30 mouse cellular contexts compared by ENCODE assay signal in the genomic region with DNA sequence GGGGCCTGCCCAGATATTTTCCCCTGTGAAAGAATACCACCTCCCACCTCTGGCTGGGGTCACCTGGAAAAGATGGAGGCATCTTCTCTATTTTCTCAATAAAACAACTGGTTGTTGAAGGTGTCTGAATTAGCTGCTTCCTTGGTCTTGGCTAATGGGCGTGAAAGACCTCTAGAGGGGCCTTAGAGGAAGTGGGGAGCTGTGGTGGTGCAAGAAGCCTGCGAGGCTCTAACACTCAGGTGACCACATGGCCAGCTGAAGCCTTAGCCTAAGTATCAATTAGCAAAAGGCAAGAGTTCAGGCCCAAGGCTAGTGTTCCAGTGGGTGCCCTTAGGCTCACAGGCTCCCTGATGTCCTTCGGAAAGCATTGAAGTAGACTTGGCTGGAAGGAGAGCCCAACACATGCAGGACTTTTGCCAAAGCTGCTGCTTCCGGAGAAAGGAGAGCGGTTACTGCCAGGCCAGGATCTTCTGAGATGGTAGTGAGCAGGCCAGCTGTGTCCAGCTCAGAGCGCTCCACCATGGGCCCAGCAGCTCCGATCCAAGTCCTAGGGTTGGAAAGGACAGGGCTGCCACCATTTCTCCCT. TPM values are rescaled to one million over a fixed set of nuclear protein-coding genes. Genes with fewer than 3 reads are reported as not detected.
A peak's percentile ranks its signal among the peaks of the same experiment; 100 is the strongest.
DNase-seq lines count a peak whose midpoint lies in the region; ATAC-seq and TF ChIP-seq lines count a peak whose summit lies in the region.
"Had no signal": no experiment of that assay in that cellular context is flagged by ENCODE, and none has a peak within 500 bp of the region (broad histone marks: within the 10 kb centered on the region; RNA-seq: fewer than 3 reads in every experiment).

No protein-coding gene starts in this region.

- no peak for TF ChIP-seq CTCF in E14TG2a.4 (conservative IDR thresholded peaks at IDR 0.05; ENCODE audit: low read length)

- peaks cover 12% of the 10 kb centered on the region; the same call in 1 of the 2 replicates for H3K27me3 ChIP-seq in kidney, embryonic 14.5 days (ENCODE audit: control insufficient read depth, insufficient read depth, low read length)
- no peaks in the 10 kb centered on the region for H3K27me3 ChIP-seq in E14TG2a.4 (ENCODE audit: insufficient read depth, low read length)

- H3K27ac ChIP-seq in kidney, embryonic 14.5 days (ENCODE audit: low read depth, low read length) = no peak overlapping the region
- peak overlapping the region; percentile 98 for H3K27ac ChIP-seq in ES-E14 (ENCODE audit: insufficient read depth, low read depth, low read length, poor library complexity, severe bottlenecking)
- H3K27ac ChIP-seq: embryonic facial prominence, embryonic 12.5 days; heart, adult 2 months; heart, embryonic 13.5 days; hindbrain, embryonic 15.5 days; limb, embryonic 12.5 days; stomach, embryonic 15.5 days had no signal

- no peak for ATAC-seq in kidney, embryonic 14.5 days (ENCODE audit: low FRiP score, low TSS enrichment)
- ATAC-seq: CD4-positive, CD25-positive, alpha-beta regulatory T cell, adult 4 months; forebrain, embryonic 14.5 days; inflammation-experienced regulatory T-cells, adult 6 months; liver, postnatal 0 days had no signal

- H3K36me3 ChIP-seq in kidney, embryonic 14.5 days (ENCODE audit: control insufficient read depth, insufficient read depth, low read length) = no peaks in the 10 kb centered on the region
- H3K36me3 ChIP-seq in E14TG2a.4 (ENCODE audit: insufficient read depth, low read length) (peaks cover 42% of the 10 kb centered on the region), ES-E14 (ENCODE audit: control insufficient read depth, insufficient read depth, low read length, poor library complexity, severe bottlenecking) (peaks cover 29% of the 10 kb centered on the region)
- H3K36me3 ChIP-seq: embryonic facial prominence, embryonic 12.5 days; G1E; heart, embryonic 13.5 days; hindbrain, embryonic 15.5 days; stomach, embryonic 15.5 days had no signal

- intact Hi-C loops in heart, postnatal 36 days (cut with DNase I) = no loop called here

- no peaks in the 10 kb centered on the region for H3K4me1 ChIP-seq in kidney, embryonic 14.5 days (ENCODE audit: control insufficient read depth, insufficient read depth, low read length)
- H3K4me1 ChIP-seq in E14TG2a.4 (replicated peaks; ENCODE audit: low read depth, low read length) (peaks cover 68% of the 10 kb centered on the region), ES-E14 (ENCODE audit: control insufficient read depth in 2 of 2, insufficient read depth in 2 of 2, low read length in 2 of 2, poor library complexity in 1 of 2) (peaks cover 5 to 23% of the 10 kb centered on the region in 2 experiments; a peak in 3 of 4 replicates)

- H3K4me3 ChIP-seq in kidney, embryonic 14.5 days (ENCODE audit: low read length) = no peak overlapping the region
- H3K4me3 ChIP-seq in E14TG2a.4 (replicated peaks; ENCODE audit: low read length) (peak overlapping the region; percentile 96), ES-E14 (ENCODE audit: insufficient read depth in 1 of 2, low read depth in 1 of 2, low read length in 2 of 2, poor library complexity in 1 of 2, severe bottlenecking in 1 of 2) (peak overlapping the region in 1 of 2 experiments; percentile 44; a peak in 3 of 4 replicates)
- H3K4me3 ChIP-seq: embryonic facial prominence, embryonic 12.5 days; heart, adult 2 months; heart, embryonic 13.5 days; hindbrain, embryonic 10.5 days; hindbrain, embryonic 15.5 days; limb, embryonic 12.5 days; stomach, embryonic 15.5 days had no signal

- in situ Hi-C loops in ES-E14 (cut with MboI; ENCODE audit: low sequenced_read_pairs in 2 of 2, unreplicated experiment in 2 of 2) = no loop called here

- peak; percentile 33 to 61 for DNase-seq in kidney, adult 8-10 months
- DNase-seq in ES-E14 (ENCODE audit: low read depth, low spot score) = no peak
- DNase-seq in kidney, postnatal 25 days = peak; percentile 53 to 80
- no peak for DNase-seq in ovary, postnatal 10 days (ENCODE audit: low spot score)
- DNase-seq in heart, postnatal 36 days = no peak
- no peak for DNase-seq in adrenal gland, postnatal 10 days
- DNase-seq: adrenal gland, adult 8-10 months; cerebellum, adult 9-10 months; cerebellum, postnatal 36 days; embryo, embryonic 11 days; gastrocnemius, postnatal 36 days; heart, adult 2 months; heart, postnatal 10 days; liver, postnatal 0 days; lung, postnatal 4 days; right cerebral cortex, postnatal 25 days had no signal

- no peak overlapping the region for H3K9ac ChIP-seq in kidney, embryonic 14.5 days (ENCODE audit: low read depth, low read length)
- peak overlapping the region; percentile 62; the same call in 1 of the 2 replicates for H3K9ac ChIP-seq in ES-E14 (ENCODE audit: insufficient read depth, low read depth, low read length, poor library complexity, severe bottlenecking)
- H3K9ac ChIP-seq: embryonic facial prominence, embryonic 12.5 days; heart, embryonic 13.5 days; hindbrain, embryonic 15.5 days; limb, embryonic 12.5 days; liver, postnatal 0 days; stomach, embryonic 15.5 days had no signal

- WGBS in kidney, embryonic 14.5 days = 78% methylated on average over 7 of the region's 7 CpGs

- no peak overlapping the region for H3K4me2 ChIP-seq in kidney, embryonic 14.5 days (replicated peaks; ENCODE audit: low read depth, low read length)
- H3K4me2 ChIP-seq: embryonic facial prominence, embryonic 12.5 days; heart, embryonic 13.5 days; hindbrain, embryonic 15.5 days; limb, embryonic 12.5 days; stomach, embryonic 15.5 days had no signal

- no peaks in the 10 kb centered on the region for H3K9me3 ChIP-seq in kidney, embryonic 14.5 days (ENCODE audit: control insufficient read depth, low read length)
- H3K9me3 ChIP-seq in E14TG2a.4 (ENCODE audit: low read length) = no peaks in the 10 kb centered on the region
- H3K9me3 ChIP-seq in ES-E14 (ENCODE audit: control insufficient read depth, insufficient read depth, low read depth, low read length) = no peaks in the 10 kb centered on the region
- H3K9me3 ChIP-seq: embryonic facial prominence, embryonic 12.5 days; G1E; heart, embryonic 13.5 days; hindbrain, embryonic 15.5 days; limb, embryonic 12.5 days; stomach, embryonic 15.5 days had no signal

TF ChIP-seq in ES-E14, 5 proteins besides CTCF, POLR2A, EP300 and RAD21:
- no peak for TF ChIP-seq CHD2 (IDR thresholded peaks at IDR 0.05; ENCODE audit: low read depth, low read length)
- no peak for TF ChIP-seq ZC3H11A (IDR thresholded peaks at IDR 0.05; ENCODE audit: borderline replicate concordance, low read depth, low read length)
- TF ChIP-seq ZNF384 (IDR thresholded peaks at IDR 0.05; ENCODE audit: low read depth, low read length) = no peak
- TF ChIP-seq MAFK (IDR thresholded peaks at IDR 0.05; ENCODE audit: insufficient read depth, low read depth, low read length) = no peak
- no peak for TF ChIP-seq HCFC1 (IDR thresholded peaks at IDR 0.05; ENCODE audit: borderline replicate concordance, insufficient read depth, low read length)
TF ChIP-seq in ES-E14: peak in this region for 0.

RNA-seq across cellular contexts. Expression of gene B3gnt7, which starts 4.6 kb away (rescaled TPM):
- polyA plus RNA-seq in kidney, embryonic 14.5 days (2014; fragmentation: Nextera tagmentation; extraction: Ambion mirVana) = 5.3 and 8.1 TPM in 2 replicates
- total RNA-seq in ES-E14 (2012; rRNA removed) = 103 and 166 TPM in 2 replicates
- under 1 TPM; 0.30 to 0.42 TPM for total RNA-seq in heart, postnatal 36 days (2021)
- total RNA-seq in adrenal gland, postnatal 10 days (2021) = under 1 TPM; 0.36 to 0.55 TPM
- total RNA-seq: gastrocnemius, adult 18-20 months; gastrocnemius, postnatal 36 days; liver, adult 2 months had no signal
- polyA plus RNA-seq: CD4-positive, CD25-positive, alpha-beta regulatory T cell, adult 4 months; G1E; inflammation-experienced regulatory T-cells, adult 6 months had no signal

RNA-seq across cellular contexts. Expression of gene Ncl, which starts 51.9 kb away (rescaled TPM):
- 491 and 510 TPM in 2 replicates for polyA plus RNA-seq in kidney, embryonic 14.5 days (2014; fragmentation: Nextera tagmentation; extraction: Ambion mirVana)
- total RNA-seq in ES-E14 (2012; rRNA removed) = 496 and 529 TPM in 2 replicates
- total RNA-seq in heart, postnatal 36 days (2021) = 100 to 1,000 TPM; 109 to 127 TPM
- total RNA-seq in adrenal gland, postnatal 10 days (2021) = 100 to 1,000 TPM; 242 to 251 TPM

Comparison
In these comparisons a context has a peak if more than half of its experiments do, and no peak if none do; other contexts are left out.
1. DNase-seq: peak in kidney, adult 8-10 months (2 of 2) and kidney, postnatal 25 days (2 of 2); none in ES-E14 (single experiment), ovary, postnatal 10 days (single experiment), heart, postnatal 36 days (0 of 2) and adrenal gland, postnatal 10 days (single experiment).
2. RNA of gene B3gnt7, which starts 4.6 kb away (total RNA-seq): 103 to 166 TPM in ES-E14; 0.36 to 0.55 TPM in adrenal gland, postnatal 10 days and 0.30 to 0.42 TPM in heart, postnatal 36 days; every median in the first group is over 10 times any median in the second.